Comparison of ENCODE assay signal across 9 mouse cellular contexts in the genomic region with DNA sequence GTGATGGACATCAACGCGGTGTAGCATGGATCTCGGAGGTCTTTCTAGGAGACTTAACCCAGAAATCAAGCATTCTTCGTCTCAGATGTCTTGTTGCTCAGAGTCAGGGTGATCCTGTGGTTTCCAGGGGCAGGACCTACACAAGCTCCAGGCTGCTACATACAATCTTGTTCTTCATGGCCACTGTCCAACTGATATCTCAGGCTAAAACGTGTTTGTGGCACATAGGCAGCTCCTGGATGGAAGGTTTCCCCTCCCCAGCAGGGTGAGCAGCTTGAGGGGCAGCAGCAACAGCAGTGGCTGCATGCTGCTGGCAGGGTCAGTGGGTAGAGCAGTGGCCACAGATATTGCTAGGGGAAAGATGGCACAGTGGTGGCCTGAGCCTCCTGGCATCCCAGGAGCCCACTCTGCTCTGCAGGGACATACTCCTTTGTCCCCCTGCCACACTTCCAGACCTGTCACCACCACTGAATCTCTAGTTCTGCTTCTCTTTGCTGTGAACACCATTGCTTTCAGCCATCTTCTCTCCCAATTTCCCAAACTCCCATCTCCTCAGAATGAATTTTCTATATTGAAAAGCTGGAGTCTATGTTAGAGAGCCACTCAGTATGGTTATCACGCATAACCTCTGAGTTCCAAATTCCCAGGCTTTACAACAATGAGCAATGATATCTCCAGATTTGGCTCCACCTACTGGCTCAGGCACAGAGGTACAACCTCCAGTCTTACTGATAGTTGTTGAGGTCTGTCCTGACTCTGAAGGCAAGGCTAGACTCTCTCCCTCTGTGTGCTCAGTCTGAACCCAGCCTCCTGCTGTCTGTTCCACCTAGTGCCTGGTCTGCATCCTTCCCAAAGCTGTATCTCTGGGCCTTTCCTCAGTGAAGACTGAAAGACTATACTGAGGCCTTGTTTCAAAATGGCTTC. TPM values are rescaled to one million over a fixed set of nuclear protein-coding genes. Genes with fewer than 3 reads are reported as not detected.
DNase-seq lines count a peak whose midpoint lies in the region; ATAC-seq and TF ChIP-seq lines count a peak whose summit lies in the region.
"Had no signal": no experiment of that assay in that cellular context is flagged by ENCODE, and none has a peak within 500 bp of the region (broad histone marks: within the 10 kb centered on the region; RNA-seq: fewer than 3 reads in every experiment).

No protein-coding gene starts in this region.

- no peak overlapping the region for H3K27ac ChIP-seq in limb, embryonic 10.5 days
- no peak overlapping the region for H3K27ac ChIP-seq in midbrain, embryonic 14.5 days (replicated peaks; ENCODE audit: low read depth, low read length)
- H3K27ac ChIP-seq: embryonic facial prominence, embryonic 15.5 days had no signal

- no peaks in the 10 kb centered on the region for H3K9me3 ChIP-seq in limb, embryonic 10.5 days (replicated peaks)
- H3K9me3 ChIP-seq in midbrain, embryonic 14.5 days (ENCODE audit: control insufficient read depth, low read length) = no peaks in the 10 kb centered on the region
- H3K9me3 ChIP-seq: embryonic facial prominence, embryonic 15.5 days had no signal

- no peak overlapping the region for H3K4me3 ChIP-seq in limb, embryonic 10.5 days
- H3K4me3 ChIP-seq in midbrain, embryonic 14.5 days (replicated peaks; ENCODE audit: low read depth, low read length) = no peak overlapping the region
- H3K4me3 ChIP-seq: embryonic facial prominence, embryonic 15.5 days had no signal

- H3K4me1 ChIP-seq in limb, embryonic 10.5 days = no peaks in the 10 kb centered on the region
- H3K4me1 ChIP-seq in midbrain, embryonic 14.5 days (ENCODE audit: control insufficient read depth, insufficient read depth, low read length) = no peaks in the 10 kb centered on the region
- H3K4me1 ChIP-seq: embryonic facial prominence, embryonic 15.5 days had no signal

- peak; percentile 65 to 81 for ATAC-seq in hematopoietic stem cell, adult 5-6 weeks (replicated peaks in 1 of 2; ENCODE audit: insufficient read depth in 1 of 2, low FRiP score in 2 of 2, low TSS enrichment in 1 of 2, low read depth in 1 of 2, poor library complexity in 2 of 2, severe bottlenecking in 2 of 2)
- ATAC-seq in midbrain, embryonic 14.5 days (ENCODE audit: low FRiP score, low TSS enrichment) = peak; percentile 55

- H3K27me3 ChIP-seq in limb, embryonic 10.5 days (ENCODE audit: low read depth, poor library complexity, severe bottlenecking) = no peaks in the 10 kb centered on the region
- H3K27me3 ChIP-seq in midbrain, embryonic 14.5 days (ENCODE audit: control insufficient read depth, insufficient read depth, low read length) = no peaks in the 10 kb centered on the region
- H3K27me3 ChIP-seq: embryonic facial prominence, embryonic 15.5 days had no signal

- TF ChIP-seq CTCF in brain, embryonic 14.5 days (IDR thresholded peaks at IDR 0.05; ENCODE audit: borderline replicate concordance, extremely low read depth, insufficient read depth, insufficient read length) = peak; percentile 63; the same call in 1 of the 2 replicates

- H3K4me2 ChIP-seq in midbrain, embryonic 14.5 days (ENCODE audit: low read length) = no peak overlapping the region
- H3K4me2 ChIP-seq: embryonic facial prominence, embryonic 15.5 days had no signal

- DNase-seq in right cerebral cortex, adult 18-20 months = peak; percentile 4
- DNase-seq in right cerebral cortex, postnatal 4 days = no peak
- peak; percentile 70 for DNase-seq in brain, embryonic 14.5 days (ENCODE audit: low read depth)
- DNase-seq in limb, embryonic 10.5 days (ENCODE audit: low spot score) = peak; percentile 49
- peak; percentile 84 for DNase-seq in midbrain, embryonic 14.5 days
- no peak for DNase-seq in gastrocnemius, postnatal 4 days (ENCODE audit: low spot score in 2 of 2)

- no peak overlapping the region for H3K9ac ChIP-seq in midbrain, embryonic 14.5 days (replicated peaks; ENCODE audit: low read length)
- H3K9ac ChIP-seq: embryonic facial prominence, embryonic 15.5 days had no signal

- 69% methylated on average over 6 of the region's 6 CpGs for WGBS in limb, embryonic 10.5 days
- WGBS in midbrain, embryonic 14.5 days = 72% methylated on average over 6 of the region's 6 CpGs

- TF ChIP-seq POLR2A in brain, embryonic 14.5 days (IDR thresholded peaks at IDR 0.05; ENCODE audit: borderline replicate concordance, extremely low read depth, insufficient read depth, insufficient read length, poor library complexity, severe bottlenecking) = no peak

- H3K36me3 ChIP-seq in limb, embryonic 10.5 days = no peaks in the 10 kb centered on the region
- H3K36me3 ChIP-seq in midbrain, embryonic 14.5 days (ENCODE audit: control insufficient read depth, insufficient read depth, low read length) = no peaks in the 10 kb centered on the region
- H3K36me3 ChIP-seq: embryonic facial prominence, embryonic 15.5 days had no signal

RNA-seq across cellular contexts. Expression of gene Dppa1, which starts 36.8 kb away (rescaled TPM):
- not detected in 2 replicates for polyA plus RNA-seq in brain, embryonic 14.5 days (2012; rRNA removed)
- total RNA-seq in hematopoietic stem cell, adult 5-6 weeks (2017) = not detected in 2 replicates
- not detected in 2 replicates for polyA plus RNA-seq in limb, embryonic 10.5 days (2016; fragmentation: Nextera tagmentation; extraction: Ambion mirVana)
- not detected in 2 replicates for polyA plus RNA-seq in midbrain, embryonic 14.5 days (2014; fragmentation: Nextera tagmentation; extraction: Ambion mirVana)
- total RNA-seq in gastrocnemius, postnatal 4 days (2021) = not detected
- total RNA-seq: left cerebral cortex, postnatal 36 days had no signal
- polyA plus RNA-seq: embryonic facial prominence, embryonic 15.5 days had no signal

RNA-seq across cellular contexts. Expression of gene Timd2, which starts 41.0 kb away (rescaled TPM):
- 0.20 TPM in 1 of 2 replicates, not detected in the other for polyA plus RNA-seq in brain, embryonic 14.5 days (2012; rRNA removed)
- not detected in 2 replicates for total RNA-seq in hematopoietic stem cell, adult 5-6 weeks (2017)
- polyA plus RNA-seq in limb, embryonic 10.5 days (2016; fragmentation: Nextera tagmentation; extraction: Ambion mirVana) = 0.20 TPM in 1 of 2 replicates, not detected in the other
- 0.17 TPM in 1 of 2 replicates, not detected in the other for polyA plus RNA-seq in midbrain, embryonic 14.5 days (2014; fragmentation: Nextera tagmentation; extraction: Ambion mirVana)
- under 1 TPM in 1 of 2 experiments, not detected in 1; 0.78 TPM for total RNA-seq in gastrocnemius, postnatal 4 days (2021)
- total RNA-seq: left cerebral cortex, postnatal 36 days had no signal

Comparison
In these comparisons a context has a peak if more than half of its experiments do, and no peak if none do; other contexts are left out.
1. DNase-seq: peak in right cerebral cortex, adult 18-20 months (single experiment), brain, embryonic 14.5 days (single experiment), limb, embryonic 10.5 days (single experiment) and midbrain, embryonic 14.5 days (single experiment); none in right cerebral cortex, postnatal 4 days (single experiment) and gastrocnemius, postnatal 4 days (0 of 2).